Mouse (Mus musculus) erythroblast, embryonic 14.5 days (primary cell): Measurements from ENCODE around the gene Sema5b.

Experiments used
- GATA1 ChIP-seq: IDR thresholded peaks from 2 replicates; pipeline ENCODE4 v1.6.1; 2012; ENCODE audit warnings: low read length, inconsistent platforms, mixed read lengths
- TAL1 ChIP-seq: IDR thresholded peaks from 3 replicates; pipeline ENCODE4 v1.6.1; 2012; ENCODE audit warnings: low read length, inconsistent platforms, mixed read lengths

GRCm38 (mm10) chr16:35593474-35593873 is 52.5 kb downstream of the Sema5b start:
- TF ChIP-seq GATA1 (no peak), TAL1 (no peak)
